Mouse (Mus musculus): ENCODE measurements around the gene Hdac5.

DNA sequence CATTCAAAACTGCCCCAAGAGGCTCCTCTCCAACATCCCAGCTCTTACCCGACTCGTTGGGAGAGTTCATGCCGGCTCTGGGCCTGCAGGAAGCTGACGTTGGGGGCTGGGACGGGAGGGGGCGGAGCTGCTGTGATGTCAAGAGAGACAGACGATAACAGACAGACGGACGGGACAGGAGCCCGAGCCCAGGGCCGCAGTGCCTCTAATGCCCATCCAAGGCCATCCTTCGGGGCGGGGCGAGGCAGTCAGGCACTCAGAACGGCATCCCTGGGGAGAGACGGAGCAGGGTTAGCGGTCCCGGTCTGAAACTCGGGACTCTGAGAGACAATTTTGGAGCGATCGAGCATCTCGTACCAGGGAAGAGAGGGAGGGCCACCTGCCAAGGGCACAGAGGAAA lies 5.3 kb downstream of the Hdac5 start:
- no peak for TF ChIP-seq POLR2A (IDR thresholded peaks at IDR 0.05; ENCODE audit: borderline replicate concordance, insufficient read depth, low read length)
- TF ChIP-seq CTCF (IDR thresholded peaks at IDR 0.05; ENCODE audit: borderline replicate concordance, insufficient read depth, low read depth, low read length) = no peak

Measured in cerebellum, adult 2 months (tissue).